Mouse (Mus musculus) lung, embryonic 14.5 days (tissue): ENCODE measurements around the gene Lars2. TPM values are rescaled to one million over a fixed set of nuclear protein-coding genes. Genes with fewer than 3 reads are reported as not detected.

Experiments
- ATAC-seq: fragments of 200-750 bp; cut with Nextera tagmentation; 2 replicates; pipeline ENCODE4 v1.8.0; 2017; ENCODE audit warnings: mild to moderate bottlenecking, moderate TSS enrichment, moderate library complexity; ENCODE audit not compliant: insufficient read depth
- DNase-seq: peaks from one replicate; pipeline ENCODE4 v3.0.0-alpha.2; 2015
- H3K27ac ChIP-seq: fragments of 300-500 bp; sonication (generic); 2 replicates; pipeline ENCODE4 v1.5.1; 2014; ENCODE audit warnings: low read depth, mild to moderate bottlenecking, moderate library complexity
- H3K27me3 ChIP-seq: fragments of 300-500 bp; sonication (generic); 2 replicates; pipeline ENCODE4 v1.6.1; 2014; ENCODE audit warnings: low read length, control low read depth; ENCODE audit not compliant: insufficient read depth
- H3K36me3 ChIP-seq: fragments of 300-500 bp; sonication (generic); 2 replicates; pipeline ENCODE4 v1.6.1; 2014; ENCODE audit warnings: control low read depth; ENCODE audit not compliant: insufficient read depth
- H3K4me1 ChIP-seq: fragments of 300-500 bp; sonication (generic); 2 replicates; pipeline ENCODE4 v1.6.1; 2014; ENCODE audit warnings: antibody characterized with exemption, control low read depth; ENCODE audit not compliant: insufficient read depth
- H3K4me2 ChIP-seq: fragments of 300-500 bp; sonication (generic); 2 replicates; pipeline ENCODE4 v1.6.1; 2014; ENCODE audit warnings: mild to moderate bottlenecking
- H3K4me3 ChIP-seq: fragments of 300-500 bp; sonication (generic); 2 replicates; pipeline ENCODE4 v1.5.1; 2014; ENCODE audit warnings: low read depth, low read length
- H3K9ac ChIP-seq: fragments of 300-500 bp; sonication (generic); 2 replicates; pipeline ENCODE4 v1.6.1; 2014
- H3K9me3 ChIP-seq: fragments of 300-500 bp; sonication (generic); 2 replicates; pipeline ENCODE4 v1.6.1; 2016; ENCODE audit warnings: low read depth, low read length, control low read depth
- CTCF ChIP-seq: IDR thresholded peaks from 2 replicates; pipeline ENCODE4 v1.5.1; 2016; ENCODE audit warnings: antibody characterized with exemption, low read depth
- WGBS: fragments of 180-500 bp; shearing (Covaris S2); extraction: QIAGEN DNeasy Blood & Tissue Kit; methylation state at CpG from one replicate; pipeline ENCODE4 v1.1.7; 2014; 5-methylcytosine and 5-hydroxymethylcytosine counted together
- polyA plus RNA-seq: library from polyadenylated mRNA; unstranded; fragments of >200 nt; fragmentation: Nextera tagmentation; extraction: Ambion mirVana; gene quantifications from 2 replicates; pipeline ENCODE4 v1.2.1, GENCODE M21; 2014

The Lars2 gene
- polyA plus RNA-seq, 1 experiment from 2014 or later = 1,263 TPM

GRCm38 (mm10) chr9:123507380-123507779, 140.7 kb downstream of the Lars2 start:
- WGBS = 83% methylated on average over 2 of the region's 2 CpGs
- no peak overlapping the region for H3K4me2 ChIP-seq
- no peak overlapping the region for H3K9ac ChIP-seq
- ATAC-seq (no peak), DNase-seq (no peak)
- H3K27me3 ChIP-seq = no peaks in the 10 kb centered on the region
- peaks cover 41% of the 10 kb centered on the region for H3K36me3 ChIP-seq
- H3K27ac ChIP-seq = peak overlapping the region; percentile 55; the same call in 1 of the 2 replicates
- peak; percentile 40 for TF ChIP-seq CTCF
- H3K4me3 ChIP-seq = no peak overlapping the region
- H3K9me3 ChIP-seq = no peaks in the 10 kb centered on the region
- H3K4me1 ChIP-seq = peaks cover 13% of the 10 kb centered on the region

- H3K9me3 ChIP-seq = no peaks in the 10 kb centered on the region
- 87% methylated on average over 2 of the region's 2 CpGs for WGBS
- ATAC-seq (no peak), DNase-seq (no peak)
- no peak for TF ChIP-seq CTCF
- no peaks in the 10 kb centered on the region for H3K27me3 ChIP-seq
- peaks cover 13% of the 10 kb centered on the region for H3K4me1 ChIP-seq
- H3K36me3 ChIP-seq = peaks cover 46% of the 10 kb centered on the region
- no peak overlapping the region for H3K4me2 ChIP-seq
- H3K4me3 ChIP-seq = no peak overlapping the region
- no peak overlapping the region for H3K27ac ChIP-seq
- H3K9ac ChIP-seq = no peak overlapping the region
Measured at GRCm38 (mm10) chr9:123508986-123509385, 142.3 kb downstream of the Lars2 start.

- Histone ChIP-seq H3K9ac (no peak overlapping the region), H3K4me3 (no peak overlapping the region), H3K4me2 (no peak overlapping the region), H3K36me3 (peaks cover 52% of the 10 kb centered on the region), H3K4me1 (peaks cover 13% of the 10 kb centered on the region), H3K27ac (no peak overlapping the region), H3K9me3 (no peaks in the 10 kb centered on the region), H3K27me3 (no peaks in the 10 kb centered on the region)
- WGBS = 75% methylated on average over 8 of the region's 8 CpGs
- TF ChIP-seq CTCF = no peak
- ATAC-seq (no peak), DNase-seq (no peak)
Measured at GRCm38 (mm10) chr9:123509638-123510604, 143.2 kb downstream of the Lars2 start.

GRCm38 (mm10) chr9:123510926-123511325, 144.2 kb downstream of the Lars2 start:
- peaks cover 9% of the 10 kb centered on the region; the same call in 1 of the 2 replicates for H3K4me1 ChIP-seq
- H3K9ac ChIP-seq = no peak overlapping the region
- no peak overlapping the region for H3K27ac ChIP-seq
- 77% methylated on average over 5 of the region's 5 CpGs for WGBS
- no peak for TF ChIP-seq CTCF
- no peak for DNase-seq
- no peak overlapping the region for H3K4me3 ChIP-seq
- no peak overlapping the region for H3K4me2 ChIP-seq
- peaks cover 51% of the 10 kb centered on the region for H3K36me3 ChIP-seq
- H3K9me3 ChIP-seq = no peaks in the 10 kb centered on the region
- no peaks in the 10 kb centered on the region for H3K27me3 ChIP-seq
- ATAC-seq = no peak

Other genes starting within 250 kb of the Lars2 start
- not detected in 2 replicates for gene Clec3b, start 216.0 kb upstream of the Lars2 start, polyA plus RNA-seq
- gene Cdcp1, start 150.9 kb upstream of the Lars2 start, polyA plus RNA-seq = 12.5 and 13.4 TPM in 2 replicates
- 20.3 and 21.8 TPM in 2 replicates for gene Tmem158, start 106.2 kb upstream of the Lars2 start, polyA plus RNA-seq
- gene Limd1, start 111.8 kb downstream of the Lars2 start, polyA plus RNA-seq = 68.2 and 69.7 TPM in 2 replicates
- 47.6 and 53.0 TPM in 2 replicates for gene Sacm1l, start 162.8 kb downstream of the Lars2 start, polyA plus RNA-seq